Mouse (Mus musculus) heart, embryonic 11.5 days (tissue): ENCODE measurements around the gene Prkg1. TPM values are rescaled to one million over a fixed set of nuclear protein-coding genes. Genes with fewer than 3 reads are reported as not detected.

Source experiments
- ATAC-seq: fragments of 200-750 bp; cut with Nextera tagmentation; replicated peaks from 2 replicates; pipeline ENCODE4 v1.8.0; 2017; ENCODE audit warnings: moderate library complexity; ENCODE audit not compliant: insufficient number of reproducible peaks, low FRiP score, low TSS enrichment
- H3K27ac ChIP-seq: fragments of 300-500 bp; sonication (generic); 2 replicates; pipeline ENCODE4 v1.5.1; 2014; ENCODE audit warnings: mild to moderate bottlenecking, low read depth, low read length
- H3K27me3 ChIP-seq: fragments of 300-500 bp; sonication (generic); 2 replicates; pipeline ENCODE4 v1.6.1; 2014; ENCODE audit warnings: mild to moderate bottlenecking, low read length, mixed read lengths; ENCODE audit not compliant: control insufficient read depth, insufficient read depth
- H3K36me3 ChIP-seq: fragments of 300-500 bp; sonication (generic); 2 replicates; pipeline ENCODE4 v1.6.1; 2014; ENCODE audit warnings: mild to moderate bottlenecking, low read length, moderate library complexity, mixed read lengths; ENCODE audit not compliant: control insufficient read depth, insufficient read depth
- H3K4me1 ChIP-seq: fragments of 300-500 bp; sonication (generic); 2 replicates; pipeline ENCODE4 v1.6.1; 2014; ENCODE audit warnings: low read length; ENCODE audit not compliant: control insufficient read depth, insufficient read depth
- H3K4me2 ChIP-seq: fragments of 300-500 bp; sonication (generic); 2 replicates; pipeline ENCODE4 v1.6.1; 2014; ENCODE audit warnings: mild to moderate bottlenecking, moderate library complexity
- H3K4me3 ChIP-seq: fragments of 300-500 bp; sonication (generic); 2 replicates; pipeline ENCODE4 v1.5.1; 2014; ENCODE audit warnings: low read depth, low read length
- H3K9ac ChIP-seq: fragments of 300-500 bp; sonication (generic); 2 replicates; pipeline ENCODE4 v1.6.1; 2014; ENCODE audit warnings: mild to moderate bottlenecking, low read depth, low read length, moderate library complexity
- H3K9me3 ChIP-seq: fragments of 300-500 bp; sonication (generic); replicated peaks from 2 replicates; pipeline ENCODE4 v1.6.1; 2016; ENCODE audit warnings: low read length; ENCODE audit not compliant: control insufficient read depth
- WGBS: fragments of 180-500 bp; shearing (Covaris S2); extraction: QIAGEN DNeasy Blood & Tissue Kit; methylation state at CpG from one replicate; pipeline ENCODE4 v1.1.7; 2014; ENCODE audit not compliant: insufficient replicate concordance; 5-methylcytosine and 5-hydroxymethylcytosine counted together
- polyA plus RNA-seq: library from polyadenylated mRNA; unstranded; fragments of >200 nt; fragmentation: Nextera tagmentation; extraction: Ambion mirVana; gene quantifications from 2 replicates; pipeline ENCODE4 v1.2.1, GENCODE M21; 2014

The Prkg1 gene
- polyA plus RNA-seq, 1 experiment from 2014 or later: 10.9 TPM

GRCm38 (mm10) chr19:30586366-30586765 is 1178.5 kb downstream of the Prkg1 start:
- Histone ChIP-seq H3K27me3 (no peaks in the 10 kb centered on the region), H3K4me2 (no peak overlapping the region), H3K9me3 (no peaks in the 10 kb centered on the region), H3K4me1 (no peaks in the 10 kb centered on the region), H3K9ac (no peak overlapping the region), H3K36me3 (no peaks in the 10 kb centered on the region), H3K4me3 (no peak overlapping the region), H3K27ac (no peak overlapping the region)
- ATAC-seq: no peak
- WGBS: 79% methylated on average over 3 of the region's 3 CpGs

GRCm38 (mm10) chr19:30564516-30564915 is 1200.3 kb downstream of the Prkg1 start:
- Histone ChIP-seq H3K9ac (no peak overlapping the region), H3K27me3 (no peaks in the 10 kb centered on the region), H3K36me3 (no peaks in the 10 kb centered on the region), H3K4me2 (no peak overlapping the region), H3K27ac (no peak overlapping the region), H3K4me1 (no peaks in the 10 kb centered on the region), H3K9me3 (no peaks in the 10 kb centered on the region), H3K4me3 (no peak overlapping the region)
- ATAC-seq: no peak
- 80% methylated on average over 6 of the region's 6 CpGs for WGBS

GRCm38 (mm10) chr19:30563876-30564275 is 1201.0 kb downstream of the Prkg1 start:
- ATAC-seq: no peak
- Histone ChIP-seq H3K27me3 (no peaks in the 10 kb centered on the region), H3K27ac (no peak overlapping the region), H3K4me2 (no peak overlapping the region), H3K4me1 (no peaks in the 10 kb centered on the region), H3K4me3 (no peak overlapping the region), H3K9me3 (no peaks in the 10 kb centered on the region), H3K9ac (no peak overlapping the region), H3K36me3 (no peaks in the 10 kb centered on the region)
- WGBS: 52% methylated on average over 3 of the region's 3 CpGs

- no peaks in the 10 kb centered on the region for H3K36me3 ChIP-seq
- no peak overlapping the region for H3K9ac ChIP-seq
- H3K4me2 ChIP-seq: no peak overlapping the region
- H3K4me1 ChIP-seq: no peaks in the 10 kb centered on the region
- no peak overlapping the region for H3K27ac ChIP-seq
- no peaks in the 10 kb centered on the region for H3K9me3 ChIP-seq
- H3K27me3 ChIP-seq: no peaks in the 10 kb centered on the region; the same call in 1 of the 2 replicates
- no peak for ATAC-seq
- H3K4me3 ChIP-seq: no peak overlapping the region
Measured at GRCm38 (mm10) chr19:30558024-30558423, 1206.8 kb downstream of the Prkg1 start.

GRCm38 (mm10) chr19:30554467-30554881 is 1210.4 kb downstream of the Prkg1 start:
- H3K9ac ChIP-seq: peak overlapping the region; percentile 56; the same call in 1 of the 2 replicates

GRCm38 (mm10) chr19:30553740-30554139 is 1211.1 kb downstream of the Prkg1 start:
- Histone ChIP-seq H3K4me2 (no peak overlapping the region), H3K9me3 (no peaks in the 10 kb centered on the region), H3K9ac (no peak overlapping the region), H3K4me1 (peaks cover 11% of the 10 kb centered on the region), H3K36me3 (no peaks in the 10 kb centered on the region), H3K4me3 (no peak overlapping the region), H3K27me3 (peaks cover 7% of the 10 kb centered on the region), H3K27ac (no peak overlapping the region)
- 11% methylated on average over 4 of the region's 4 CpGs for WGBS
- ATAC-seq: no peak

More at GRCm38 (mm10) chr19:30554467-30554881, 1210.4 kb downstream of the Prkg1 start:
- Histone ChIP-seq H3K27me3 (peaks cover 2% of the 10 kb centered on the region; the same call in 1 of the 2 replicates), H3K9me3 (no peaks in the 10 kb centered on the region), H3K4me1 (peaks cover 5% of the 10 kb centered on the region; the same call in 1 of the 2 replicates), H3K27ac (no peak overlapping the region), H3K36me3 (no peaks in the 10 kb centered on the region), H3K4me2 (peak overlapping the region; percentile 74), H3K4me3 (peak overlapping the region; percentile 36)
- under 1% methylated on average over 12 of the region's 12 CpGs for WGBS
- ATAC-seq: no peak

GRCm38 (mm10) chr19:30552260-30552659 is 1212.6 kb downstream of the Prkg1 start:
- 51% methylated on average over 8 of the region's 8 CpGs for WGBS
- Histone ChIP-seq H3K36me3 (no peaks in the 10 kb centered on the region), H3K27me3 (peaks cover 16% of the 10 kb centered on the region), H3K9ac (no peak overlapping the region), H3K4me1 (peaks cover 15% of the 10 kb centered on the region), H3K4me2 (no peak overlapping the region), H3K9me3 (no peaks in the 10 kb centered on the region), H3K27ac (no peak overlapping the region), H3K4me3 (no peak overlapping the region)
- ATAC-seq: no peak

- H3K27ac ChIP-seq: no peak overlapping the region
- H3K9ac ChIP-seq: no peak overlapping the region
- H3K4me3 ChIP-seq: peak overlapping the region; percentile 48
- H3K4me1 ChIP-seq: peaks cover 15% of the 10 kb centered on the region
- no peaks in the 10 kb centered on the region for H3K9me3 ChIP-seq
- no peak for ATAC-seq
- 1% methylated on average over 17 of the region's 17 CpGs for WGBS
- H3K27me3 ChIP-seq: peaks cover 19% of the 10 kb centered on the region
- H3K4me2 ChIP-seq: peak overlapping the region; percentile 79
- no peaks in the 10 kb centered on the region for H3K36me3 ChIP-seq
Measured at GRCm38 (mm10) chr19:30549854-30550647, 1214.8 kb downstream of the Prkg1 start.
